Mouse (Mus musculus): ENCODE measurements at regions not wholly inside any gene's neighbourhood (a gene's known extent, or its start where the extent isn't known, plus 50 kb on each side); places are given as distances from the start of the nearest gene placed in this dataset.

GRCm38 (mm10) chr13:101233181-101233842, 400.1 kb upstream of the Slc30a5 start:
- WGBS: 51% methylated on average over 8 of the region's 8 CpGs
- Histone ChIP-seq H3K27me3 (ENCODE audit: insufficient read depth, low read length) (no peaks in the 10 kb centered on the region), H3K36me3 (ENCODE audit: insufficient read depth, low read length) (no peaks in the 10 kb centered on the region), H3K4me2 (replicated peaks; ENCODE audit: low read depth, low read length) (no peak overlapping the region), H3K9ac (replicated peaks; ENCODE audit: low read length) (no peak overlapping the region), H3K27ac (ENCODE audit: low read length) (peak overlapping the region; percentile 37; the same call in 1 of the 2 replicates), H3K4me1 (ENCODE audit: insufficient read depth, low read length) (peaks cover 16% of the 10 kb centered on the region), H3K9me3 (ENCODE audit: low read length) (no peaks in the 10 kb centered on the region), H3K4me3 (ENCODE audit: low read length) (no peak overlapping the region)
- ATAC-seq (ENCODE audit: low FRiP score, low TSS enrichment): no peak

GRCm38 (mm10) chr13:101229861-101230260, 396.6 kb upstream of the Slc30a5 start:
- Histone ChIP-seq H3K4me3 (ENCODE audit: low read length) (no peak overlapping the region), H3K4me1 (ENCODE audit: insufficient read depth, low read length) (peaks cover 16% of the 10 kb centered on the region), H3K27ac (ENCODE audit: low read length) (no peak overlapping the region), H3K4me2 (replicated peaks; ENCODE audit: low read depth, low read length) (no peak overlapping the region), H3K9me3 (ENCODE audit: low read length) (no peaks in the 10 kb centered on the region), H3K9ac (replicated peaks; ENCODE audit: low read length) (no peak overlapping the region), H3K27me3 (ENCODE audit: insufficient read depth, low read length) (no peaks in the 10 kb centered on the region), H3K36me3 (ENCODE audit: insufficient read depth, low read length) (no peaks in the 10 kb centered on the region)
- WGBS: 84% methylated on average over 4 of the region's 4 CpGs
- ATAC-seq (ENCODE audit: low FRiP score, low TSS enrichment): no peak

- WGBS: 88% methylated on average over 2 of the region's 2 CpGs
- no peak overlapping the region for H3K4me3 ChIP-seq (ENCODE audit: low read length)
- no peaks in the 10 kb centered on the region for H3K27me3 ChIP-seq (ENCODE audit: insufficient read depth, low read length)
- H3K4me2 ChIP-seq (replicated peaks; ENCODE audit: low read depth, low read length): no peak overlapping the region
- H3K27ac ChIP-seq (ENCODE audit: low read length): no peak overlapping the region
- no peak overlapping the region for H3K9ac ChIP-seq (replicated peaks; ENCODE audit: low read length)
- H3K9me3 ChIP-seq (ENCODE audit: low read length): no peaks in the 10 kb centered on the region
- no peaks in the 10 kb centered on the region for H3K36me3 ChIP-seq (ENCODE audit: insufficient read depth, low read length)
- ATAC-seq (ENCODE audit: low FRiP score, low TSS enrichment): no peak
- no peaks in the 10 kb centered on the region for H3K4me1 ChIP-seq (ENCODE audit: insufficient read depth, low read length)
These were observed 392.1 kb upstream of the Slc30a5 start for GRCm38 (mm10) chr13:101225366-101225765.

- ATAC-seq (ENCODE audit: low FRiP score, low TSS enrichment): no peak
- no peak overlapping the region for H3K4me2 ChIP-seq (replicated peaks; ENCODE audit: low read depth, low read length)
- H3K36me3 ChIP-seq (ENCODE audit: insufficient read depth, low read length): no peaks in the 10 kb centered on the region
- no peaks in the 10 kb centered on the region for H3K27me3 ChIP-seq (ENCODE audit: insufficient read depth, low read length)
- H3K4me1 ChIP-seq (ENCODE audit: insufficient read depth, low read length): peaks cover 6% of the 10 kb centered on the region
- no peak overlapping the region for H3K9ac ChIP-seq (replicated peaks; ENCODE audit: low read length)
- WGBS: 74% methylated on average over 7 of the region's 7 CpGs
- no peaks in the 10 kb centered on the region for H3K9me3 ChIP-seq (ENCODE audit: low read length)
- no peak overlapping the region for H3K4me3 ChIP-seq (ENCODE audit: low read length)
- no peak overlapping the region for H3K27ac ChIP-seq (ENCODE audit: low read length)
These were observed 388.3 kb upstream of the Slc30a5 start for GRCm38 (mm10) chr13:101221331-101222043.

GRCm38 (mm10) chr13:101219568-101219967, 386.3 kb upstream of the Slc30a5 start:
- no peak overlapping the region for H3K9ac ChIP-seq (replicated peaks; ENCODE audit: low read length)
- no peak overlapping the region for H3K4me2 ChIP-seq (replicated peaks; ENCODE audit: low read depth, low read length)
- no peaks in the 10 kb centered on the region for H3K9me3 ChIP-seq (ENCODE audit: low read length)
- ATAC-seq (ENCODE audit: low FRiP score, low TSS enrichment): no peak
- H3K36me3 ChIP-seq (ENCODE audit: insufficient read depth, low read length): no peaks in the 10 kb centered on the region
- H3K4me3 ChIP-seq (ENCODE audit: low read length): no peak overlapping the region
- H3K27ac ChIP-seq (ENCODE audit: low read length): no peak overlapping the region
- H3K27me3 ChIP-seq (ENCODE audit: insufficient read depth, low read length): no peaks in the 10 kb centered on the region
- peaks cover 14% of the 10 kb centered on the region for H3K4me1 ChIP-seq (ENCODE audit: insufficient read depth, low read length)
- WGBS: 95% methylated on average over 5 of the region's 5 CpGs

GRCm38 (mm10) chr13:101216897-101217480, 383.8 kb upstream of the Slc30a5 start:
- H3K9me3 ChIP-seq (ENCODE audit: low read length): no peaks in the 10 kb centered on the region
- H3K27me3 ChIP-seq (ENCODE audit: insufficient read depth, low read length): no peaks in the 10 kb centered on the region
- H3K4me2 ChIP-seq (replicated peaks; ENCODE audit: low read depth, low read length): no peak overlapping the region
- no peak overlapping the region for H3K9ac ChIP-seq (replicated peaks; ENCODE audit: low read length)
- no peaks in the 10 kb centered on the region for H3K36me3 ChIP-seq (ENCODE audit: insufficient read depth, low read length)
- peak overlapping the region; percentile 54 for H3K27ac ChIP-seq (ENCODE audit: low read length)
- no peak overlapping the region for H3K4me3 ChIP-seq (ENCODE audit: low read length)
- peaks cover 17% of the 10 kb centered on the region for H3K4me1 ChIP-seq (ENCODE audit: insufficient read depth, low read length)
- WGBS: 56% methylated on average over 8 of the region's 8 CpGs
- ATAC-seq (ENCODE audit: low FRiP score, low TSS enrichment): no peak

- Histone ChIP-seq H3K4me1 (ENCODE audit: insufficient read depth, low read length) (peaks cover 17% of the 10 kb centered on the region), H3K4me3 (ENCODE audit: low read length) (no peak overlapping the region), H3K9me3 (ENCODE audit: low read length) (no peaks in the 10 kb centered on the region), H3K9ac (replicated peaks; ENCODE audit: low read length) (no peak overlapping the region), H3K27me3 (ENCODE audit: insufficient read depth, low read length) (no peaks in the 10 kb centered on the region), H3K36me3 (ENCODE audit: insufficient read depth, low read length) (no peaks in the 10 kb centered on the region), H3K4me2 (replicated peaks; ENCODE audit: low read depth, low read length) (no peak overlapping the region), H3K27ac (ENCODE audit: low read length) (peak overlapping the region; percentile 54)
- peak; percentile 50 for ATAC-seq (ENCODE audit: low FRiP score, low TSS enrichment)
- 62% methylated on average over 4 of the region's 4 CpGs for WGBS
These were observed 383.2 kb upstream of the Slc30a5 start for GRCm38 (mm10) chr13:101216421-101216820.

GRCm38 (mm10) chr13:101215792-101216221, 382.6 kb upstream of the Slc30a5 start:
- ATAC-seq (ENCODE audit: low FRiP score, low TSS enrichment): peak; percentile 71
- Histone ChIP-seq H3K27ac (ENCODE audit: low read length) (peak overlapping the region; percentile 75), H3K4me2 (replicated peaks; ENCODE audit: low read depth, low read length) (peak overlapping the region; percentile 11; the same call in 1 of the 2 replicates), H3K27me3 (ENCODE audit: insufficient read depth, low read length) (no peaks in the 10 kb centered on the region), H3K4me1 (ENCODE audit: insufficient read depth, low read length) (peaks cover 17% of the 10 kb centered on the region), H3K9me3 (ENCODE audit: low read length) (no peaks in the 10 kb centered on the region), H3K9ac (replicated peaks; ENCODE audit: low read length) (peak overlapping the region; percentile 29; the same call in 1 of the 2 replicates), H3K4me3 (ENCODE audit: low read length) (no peak overlapping the region), H3K36me3 (ENCODE audit: insufficient read depth, low read length) (no peaks in the 10 kb centered on the region)
- WGBS: 31% methylated on average over 11 of the region's 11 CpGs

GRCm38 (mm10) chr13:101215131-101215641, 382.0 kb upstream of the Slc30a5 start:
- no peak for ATAC-seq (ENCODE audit: low FRiP score, low TSS enrichment)
- no peaks in the 10 kb centered on the region for H3K9me3 ChIP-seq (ENCODE audit: low read length)
- no peaks in the 10 kb centered on the region for H3K27me3 ChIP-seq (ENCODE audit: insufficient read depth, low read length)
- H3K9ac ChIP-seq (replicated peaks; ENCODE audit: low read length): no peak overlapping the region
- no peaks in the 10 kb centered on the region for H3K36me3 ChIP-seq (ENCODE audit: insufficient read depth, low read length)
- no peak overlapping the region for H3K4me2 ChIP-seq (replicated peaks; ENCODE audit: low read depth, low read length)
- peak overlapping the region; percentile 75; the same call in 1 of the 2 replicates for H3K27ac ChIP-seq (ENCODE audit: low read length)
- no peak overlapping the region for H3K4me3 ChIP-seq (ENCODE audit: low read length)
- H3K4me1 ChIP-seq (ENCODE audit: insufficient read depth, low read length): peaks cover 17% of the 10 kb centered on the region
- WGBS: 65% methylated on average over 5 of the region's 5 CpGs

Data from kidney, embryonic 16.5 days (tissue).